Mouse (Mus musculus) skeletal muscle tissue, adult 2 months (tissue): Measurements from ENCODE around the gene Ephb4.

Experiments used
- DNase-seq: peaks from one replicate; pipeline ENCODE4 v3.0.0-alpha.2; 2012; ENCODE audit warnings: low read depth, low spot score

Ephb4 gene

DNA sequence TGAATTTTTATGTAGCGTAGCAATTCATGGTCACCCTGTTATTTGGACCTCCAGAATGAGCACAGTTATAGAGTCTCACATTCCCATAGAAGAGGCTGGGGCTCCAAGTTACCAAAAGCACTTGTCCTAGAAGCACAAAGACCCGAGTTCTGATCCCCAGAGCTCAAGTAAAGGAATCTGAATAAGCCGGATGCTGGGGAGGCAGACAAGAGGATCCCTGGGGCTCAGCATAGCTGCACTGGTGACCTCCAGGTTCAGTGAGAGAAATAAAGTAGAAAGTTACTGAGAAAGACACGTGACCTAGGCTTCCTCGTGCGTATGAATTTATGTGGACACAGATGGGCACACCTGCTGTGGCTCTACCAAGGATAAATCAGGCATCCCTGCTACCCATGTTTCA is 14.8 kb upstream of the Ephb4 start:
- DNase-seq: no peak

GRCm38 (mm10) chr5:137337190-137337589 is 12.7 kb upstream of the Ephb4 start:
- DNase-seq: no peak

DNA sequence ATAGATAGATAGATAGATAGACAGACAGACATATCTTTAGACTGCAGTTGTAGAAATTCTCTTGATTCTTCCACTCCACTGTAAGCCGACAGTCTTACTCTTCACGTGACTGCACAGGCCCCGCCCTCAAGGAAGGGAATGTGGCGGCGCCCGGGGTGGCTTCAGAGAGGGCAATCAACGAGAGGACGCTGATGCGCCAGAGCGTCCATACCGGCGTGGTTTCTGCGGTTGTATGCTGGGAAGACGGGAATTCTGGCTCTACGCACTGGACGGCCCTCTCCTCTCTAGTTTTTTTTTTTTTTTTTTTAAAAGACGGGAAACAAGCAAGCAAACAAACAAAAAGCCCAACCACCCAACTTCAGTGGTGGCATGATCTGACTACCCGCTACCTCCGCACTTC is 11.7 kb upstream of the Ephb4 start:
- peak; percentile 90 for DNase-seq

DNA sequence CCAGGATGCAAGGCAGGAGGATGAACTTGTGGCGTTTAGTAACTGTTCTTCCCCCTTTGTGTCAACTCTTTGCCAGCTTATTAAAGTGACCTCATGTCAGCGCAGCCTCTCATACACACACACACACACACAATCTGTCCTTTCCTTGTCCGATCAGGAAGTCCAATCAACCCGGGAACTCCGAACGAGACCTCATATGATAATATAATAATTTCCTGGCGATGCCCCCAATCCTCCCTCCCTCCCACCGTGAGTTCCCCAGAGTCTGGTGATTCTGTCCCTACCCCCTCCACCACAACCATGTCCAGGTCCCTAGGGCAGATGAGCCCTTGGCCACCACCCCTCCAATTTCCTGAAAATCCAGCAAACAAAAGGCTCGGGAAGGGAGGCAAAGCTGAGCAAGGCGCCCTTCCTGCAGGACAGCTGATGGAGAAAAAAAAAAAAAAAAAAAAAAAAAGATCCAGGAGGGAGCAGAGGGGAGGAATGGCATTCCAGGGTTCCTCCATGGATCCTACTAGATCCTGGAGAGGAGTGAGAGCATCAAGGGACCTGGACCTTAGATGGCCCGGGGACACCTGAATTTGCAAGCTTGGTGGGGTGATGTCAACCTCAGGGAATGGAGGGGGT is 11.1 kb upstream of the Ephb4 start:
- peak; percentile 53 for DNase-seq

DNA sequence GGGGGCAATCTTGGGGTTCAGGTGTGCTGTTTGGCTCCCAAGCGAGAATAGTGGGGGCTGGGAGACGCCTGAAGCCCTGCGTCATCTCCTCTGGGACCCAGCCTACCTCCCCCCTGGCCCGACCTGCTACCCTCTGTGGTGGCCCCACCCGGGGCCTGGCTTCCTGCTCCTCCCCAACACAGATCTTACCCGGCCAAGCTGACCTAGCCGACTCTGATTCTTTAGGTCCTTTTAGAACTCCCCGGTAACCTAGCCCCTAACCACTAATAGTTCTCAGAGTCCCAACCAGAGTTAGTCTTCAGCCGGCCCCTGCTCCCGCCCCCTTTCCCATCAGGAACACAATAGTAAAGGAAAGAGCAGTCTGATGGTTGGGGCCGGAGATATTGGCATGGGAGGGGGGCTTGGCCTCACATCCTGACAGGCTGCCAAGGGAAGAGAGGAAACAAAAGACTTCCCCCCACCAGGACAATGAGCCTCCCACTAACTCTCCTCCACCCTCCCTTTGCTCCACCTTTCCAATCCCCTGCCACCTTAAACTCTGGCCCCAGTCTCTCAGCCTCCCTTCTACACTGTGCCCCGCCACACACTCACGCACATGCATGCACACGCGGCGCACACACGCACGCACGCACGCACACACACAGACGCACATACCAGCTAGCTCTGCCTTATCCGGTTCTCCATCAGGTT is 10.5 kb upstream of the Ephb4 start:
- peak; percentile 21 for DNase-seq

DNA sequence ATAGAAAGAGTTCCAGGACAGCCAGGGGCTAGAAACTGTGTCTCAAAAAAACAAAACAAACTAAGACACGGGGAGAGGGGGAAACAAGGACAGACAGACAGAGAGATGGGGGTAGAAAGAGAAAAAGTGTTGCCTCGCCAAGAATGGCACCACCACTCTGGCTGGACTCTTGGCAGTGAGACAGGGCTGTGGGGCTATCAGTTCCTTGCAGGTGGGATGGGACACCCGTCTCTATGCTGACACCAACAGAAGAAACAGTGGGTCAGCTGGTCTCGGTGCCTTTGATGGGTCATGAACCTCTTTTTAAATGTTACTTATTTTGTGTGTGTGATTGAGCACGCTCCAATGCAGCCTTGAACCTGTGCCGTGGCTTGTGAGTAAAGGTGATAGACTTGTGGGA is 9.7 kb upstream of the Ephb4 start:
- no peak for DNase-seq

GRCm38 (mm10) chr5:137342407-137343012 is 7.4 kb upstream of the Ephb4 start:
- DNase-seq: no peak

- no peak for DNase-seq
These were observed 6.5 kb upstream of the Ephb4 start for GRCm38 (mm10) chr5:137343412-137343811.

DNA sequence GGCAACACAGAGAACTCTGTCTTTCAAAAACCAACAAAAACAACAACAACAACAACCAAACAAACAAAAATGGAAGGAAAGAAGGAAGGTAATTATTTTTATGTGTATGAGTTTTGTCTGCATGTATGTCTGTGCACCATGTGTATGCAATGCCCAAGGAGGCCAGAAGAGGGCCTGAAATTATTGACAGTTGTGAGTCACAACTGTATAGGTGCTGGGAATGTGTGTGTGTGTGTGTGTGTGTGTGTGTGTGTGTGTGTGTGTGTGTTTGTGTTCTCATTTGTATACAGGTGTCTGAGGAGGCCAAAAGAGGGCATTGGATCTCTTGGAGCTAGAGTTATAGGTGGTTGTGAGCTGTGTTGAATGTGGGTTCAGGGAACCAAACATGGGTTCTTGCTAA is 6.0 kb upstream of the Ephb4 start:
- no peak for DNase-seq

- DNase-seq: no peak
These were observed 4.1 kb upstream of the Ephb4 start for GRCm38 (mm10) chr5:137345821-137346220.

- DNase-seq: no peak
These were observed 3.5 kb upstream of the Ephb4 start for GRCm38 (mm10) chr5:137346388-137346787.

DNA sequence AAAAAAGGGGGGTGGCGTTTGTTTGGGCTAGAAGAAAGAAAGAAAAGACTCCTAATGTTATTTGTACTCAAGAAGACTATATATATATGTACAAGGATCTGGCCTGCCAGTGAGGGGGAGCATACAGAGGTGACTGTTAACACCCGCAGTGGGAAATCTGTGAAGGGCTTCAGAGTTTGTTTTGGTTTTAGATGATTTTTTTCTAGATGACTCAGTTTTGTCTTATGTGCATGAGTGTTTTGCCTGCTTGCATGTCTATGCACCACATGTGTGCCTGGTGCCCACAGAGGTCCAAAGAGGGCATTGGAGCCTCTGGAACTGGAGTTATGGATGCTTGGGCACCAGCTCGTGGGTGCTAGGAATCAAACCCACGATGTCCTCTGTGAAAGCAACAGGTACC is 2.9 kb upstream of the Ephb4 start:
- DNase-seq: no peak

- DNase-seq: no peak
These were observed 2.1 kb upstream of the Ephb4 start for GRCm38 (mm10) chr5:137347856-137348255.

DNA sequence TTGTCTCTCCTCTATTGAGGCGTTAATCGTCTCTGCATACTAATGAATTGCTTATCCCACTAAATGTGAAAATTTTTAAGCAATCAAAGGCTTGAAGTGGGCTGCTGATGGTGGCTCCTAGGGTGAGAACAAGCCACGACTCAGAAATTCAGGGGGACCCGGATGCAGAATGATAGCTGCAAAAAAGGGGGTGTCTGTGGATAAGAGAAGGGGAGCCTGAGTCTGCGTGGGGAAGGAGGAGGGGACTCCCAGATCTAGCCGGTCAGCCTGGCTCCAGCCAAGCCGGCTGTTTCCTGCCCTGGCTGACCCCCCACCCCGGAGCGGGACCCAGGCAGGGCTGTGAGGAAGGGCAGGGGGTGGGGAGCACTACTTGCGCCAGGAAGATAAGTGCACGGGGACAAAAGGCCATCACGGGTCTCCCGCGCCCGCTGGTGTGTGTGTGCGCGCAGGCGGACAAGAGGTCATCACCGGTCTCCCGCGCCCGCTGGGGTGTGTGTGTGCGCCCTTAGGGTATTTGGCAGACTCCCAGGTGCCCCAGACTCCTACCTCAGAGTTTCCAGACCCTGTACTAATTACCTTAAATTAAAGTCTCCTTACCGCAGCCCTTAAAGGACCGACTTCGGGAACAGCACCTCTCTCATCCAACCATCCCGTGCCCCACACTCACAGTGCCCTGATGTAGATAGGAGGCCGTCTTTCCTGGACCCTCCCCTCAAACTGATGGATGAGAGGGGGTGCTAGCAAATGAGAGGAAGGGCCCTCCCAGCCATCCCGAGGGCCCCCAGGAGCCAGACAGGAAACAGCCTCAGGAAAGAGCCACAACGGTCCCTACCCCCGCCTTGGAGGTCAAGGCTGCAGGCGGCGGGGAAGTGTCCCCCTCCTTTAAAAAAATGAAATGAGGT is 1.2 kb upstream of the Ephb4 start:
- no peak for DNase-seq

GRCm38 (mm10) chr5:137350205-137351057 is 522 bp downstream of the Ephb4 start:
- no peak for DNase-seq

GRCm38 (mm10) chr5:137351058-137351380 is 1.1 kb downstream of the Ephb4 start:
- DNase-seq: no peak

GRCm38 (mm10) chr5:137351394-137351793 is 1.5 kb downstream of the Ephb4 start:
- DNase-seq: no peak

DNA sequence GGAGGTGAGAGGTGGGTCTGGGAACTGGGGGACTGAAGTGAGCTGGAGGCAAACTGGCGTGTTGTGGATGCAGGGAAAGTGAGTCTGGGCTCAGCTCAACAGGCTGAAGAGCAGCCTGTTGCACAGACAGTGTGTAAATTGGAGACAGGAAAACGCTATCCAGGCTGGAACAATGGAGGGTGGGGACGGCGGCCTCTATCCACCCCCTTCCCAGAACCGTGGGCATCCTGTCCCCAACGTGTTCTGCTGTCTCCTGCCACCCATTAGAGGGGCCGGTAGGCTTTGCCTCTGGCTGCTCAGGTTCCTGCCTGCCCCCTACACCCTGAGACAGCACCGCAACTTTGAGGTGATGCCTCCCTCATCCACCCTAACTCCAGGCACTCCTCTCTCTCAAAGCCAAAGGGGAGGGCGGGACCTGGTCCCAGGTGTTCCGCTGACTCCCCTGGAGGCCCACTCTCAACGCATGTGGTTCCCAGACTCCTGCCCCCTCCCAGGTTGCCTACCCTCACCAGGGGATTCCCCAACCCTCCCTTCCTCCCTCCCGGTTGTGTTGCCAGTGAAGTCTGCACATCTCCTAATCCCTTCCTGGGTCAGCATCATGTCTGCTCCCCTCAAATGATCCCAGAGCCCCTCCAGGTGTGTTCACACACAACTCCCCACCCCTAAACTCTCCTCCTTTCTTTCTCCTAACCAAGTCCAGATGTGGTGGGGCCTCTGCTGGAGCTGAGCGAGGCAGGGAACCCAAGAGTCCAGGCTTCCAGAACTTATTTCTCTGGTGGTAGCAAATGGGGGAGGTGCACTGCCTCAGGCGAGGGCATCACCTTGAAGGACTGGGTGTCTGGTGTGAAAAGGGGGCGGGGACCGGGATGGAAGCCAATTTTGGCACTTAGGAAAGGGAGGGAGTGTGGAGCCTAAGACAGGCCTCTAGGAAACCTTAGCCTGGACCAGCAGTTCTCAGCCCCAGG is 2.4 kb downstream of the Ephb4 start:
- no peak for DNase-seq

DNA sequence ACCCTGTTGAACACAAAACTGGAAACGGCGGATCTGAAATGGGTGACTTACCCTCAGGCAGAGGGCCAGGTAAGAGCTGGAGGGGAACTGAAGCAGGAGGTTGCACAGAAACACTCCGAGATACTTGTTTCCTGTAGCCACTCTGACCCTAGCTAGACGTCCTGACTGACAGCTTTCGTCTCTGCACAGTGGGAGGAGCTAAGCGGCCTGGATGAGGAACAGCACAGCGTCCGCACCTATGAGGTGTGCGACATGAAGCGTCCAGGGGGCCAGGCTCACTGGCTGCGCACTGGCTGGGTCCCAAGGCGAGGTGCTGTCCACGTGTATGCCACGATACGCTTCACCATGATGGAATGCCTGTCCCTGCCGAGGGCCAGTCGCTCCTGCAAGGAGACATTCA is 4.2 kb downstream of the Ephb4 start:
- DNase-seq: no peak

- DNase-seq: no peak
These were observed 8.5 kb downstream of the Ephb4 start for GRCm38 (mm10) chr5:137358382-137358781.
